Mouse (Mus musculus): ENCODE results near the gene Ppp2r1b. TPM values are rescaled to one million over a fixed set of nuclear protein-coding genes. Genes with fewer than 3 reads are reported as not detected.
"Not testable (repeated sequence)": the region's sequence is repeated elsewhere in the genome, so short reads cannot be mapped to it uniquely, and the experiment has no call there.

Ppp2r1b gene
- total RNA-seq, 2 experiments from 2014 or later = 21.6 to 28.5 TPM

DNA sequence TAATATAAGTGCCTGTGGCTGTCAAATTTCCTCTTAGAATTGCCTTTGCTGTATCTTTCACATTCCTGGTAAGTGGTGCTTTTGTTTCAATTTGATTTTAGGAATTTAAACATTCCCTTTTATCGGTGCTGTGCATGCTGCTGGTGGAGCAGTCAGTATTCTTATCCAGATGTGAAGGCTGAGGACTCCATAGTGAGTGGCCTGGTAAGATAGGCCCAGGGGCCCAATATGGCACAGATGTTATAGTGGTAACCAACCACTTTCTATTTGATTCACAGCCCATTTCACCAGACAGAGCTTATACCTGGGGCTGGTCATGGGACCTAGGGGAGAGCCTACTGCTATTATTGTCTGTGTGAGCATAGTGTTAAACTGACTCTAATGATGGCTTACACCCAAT, 28.6 kb upstream of the Ppp2r1b start:
- intact Hi-C loops (cut with DNase I) = no loop called here
- no peak for DNase-seq (ENCODE audit: extremely low spot score in 1 of 2, low spot score in 2 of 2)
- no peak for TF ChIP-seq CTCF (IDR thresholded peaks at IDR 0.05)
- Histone ChIP-seq H3K4me3 (no peak overlapping the region), H3K27ac (no peak overlapping the region)

DNA sequence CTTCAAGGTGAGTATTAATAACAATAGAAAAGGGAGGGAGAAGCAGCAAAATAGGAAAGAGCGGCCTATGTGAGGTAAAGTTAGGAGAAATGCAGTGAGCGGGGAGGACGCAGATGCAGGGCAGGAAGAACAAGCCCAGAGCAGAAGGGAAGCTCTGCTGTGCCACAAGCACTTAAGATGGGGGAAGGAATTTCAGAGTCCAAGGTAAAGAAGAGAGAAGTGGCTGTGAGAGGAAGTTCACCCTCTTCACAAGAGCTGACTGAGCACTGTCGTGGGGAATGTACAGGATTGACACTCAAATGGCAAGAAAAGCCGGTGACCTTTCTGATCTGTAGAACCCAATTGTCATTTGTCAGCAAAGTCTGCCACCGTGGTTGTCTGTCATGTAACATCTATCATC, 27.1 kb upstream of the Ppp2r1b start:
- Histone ChIP-seq H3K4me3 (no peak overlapping the region), H3K27ac (no peak overlapping the region)
- intact Hi-C loops (cut with DNase I) = no loop called here
- no peak for DNase-seq (ENCODE audit: extremely low spot score in 1 of 2, low spot score in 2 of 2)
- no peak for TF ChIP-seq CTCF (IDR thresholded peaks at IDR 0.05)

DNA sequence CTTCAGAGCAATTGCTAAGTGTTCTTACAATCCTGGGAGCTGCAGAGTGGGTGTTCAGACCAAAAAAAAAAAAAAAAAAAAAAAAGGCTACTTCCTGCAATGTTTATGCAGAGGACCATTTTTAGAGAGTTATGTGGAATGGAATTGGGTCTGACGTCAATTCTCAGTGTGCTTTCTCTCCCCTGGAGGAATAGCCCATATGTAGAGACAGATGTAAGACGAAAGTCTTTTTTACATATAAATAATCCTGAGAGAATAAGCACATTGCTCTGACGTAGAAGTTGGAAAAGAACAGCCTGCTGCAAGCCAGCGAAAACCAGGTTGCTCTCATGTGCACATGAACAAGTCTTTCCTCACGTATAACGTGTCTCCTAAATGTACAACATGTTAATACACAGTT, 25.4 kb upstream of the Ppp2r1b start:
- TF ChIP-seq CTCF (IDR thresholded peaks at IDR 0.05) = no peak
- intact Hi-C loops (cut with DNase I) = no loop called here
- H3K27ac ChIP-seq = peak overlapping the region; percentile 88
- DNase-seq (ENCODE audit: extremely low spot score in 1 of 2, low spot score in 2 of 2) = peak in 1 of 2 experiments; percentile 36
- H3K4me3 ChIP-seq = no peak overlapping the region

DNA sequence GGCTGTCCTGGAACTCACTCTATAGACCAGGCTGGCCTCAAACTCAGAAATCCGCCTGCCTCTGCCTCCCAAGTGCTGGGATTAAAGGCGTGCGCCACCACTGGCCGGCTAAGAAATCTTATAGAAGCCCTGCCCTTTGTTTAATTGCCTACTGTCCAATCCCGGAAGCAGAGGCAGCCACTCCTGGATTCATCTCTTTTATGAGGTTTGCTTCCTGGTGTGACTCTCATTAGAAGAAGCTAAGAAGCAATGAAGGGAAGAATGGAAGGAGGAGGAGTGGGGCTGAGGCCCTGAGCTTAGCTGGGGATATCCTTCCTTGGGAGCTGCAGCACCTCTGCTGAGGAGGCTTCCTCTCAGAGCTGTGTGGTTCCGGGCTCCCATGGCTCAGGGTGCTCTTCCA, 23.4 kb upstream of the Ppp2r1b start:
- H3K27ac ChIP-seq = no peak overlapping the region; the same call in 1 of the 2 replicates
- no peak overlapping the region for H3K4me3 ChIP-seq
- intact Hi-C loops (cut with DNase I) = no loop called here
- DNase-seq (ENCODE audit: extremely low spot score in 1 of 2, low spot score in 2 of 2) = no peak
- TF ChIP-seq CTCF (IDR thresholded peaks at IDR 0.05) = no peak

DNA sequence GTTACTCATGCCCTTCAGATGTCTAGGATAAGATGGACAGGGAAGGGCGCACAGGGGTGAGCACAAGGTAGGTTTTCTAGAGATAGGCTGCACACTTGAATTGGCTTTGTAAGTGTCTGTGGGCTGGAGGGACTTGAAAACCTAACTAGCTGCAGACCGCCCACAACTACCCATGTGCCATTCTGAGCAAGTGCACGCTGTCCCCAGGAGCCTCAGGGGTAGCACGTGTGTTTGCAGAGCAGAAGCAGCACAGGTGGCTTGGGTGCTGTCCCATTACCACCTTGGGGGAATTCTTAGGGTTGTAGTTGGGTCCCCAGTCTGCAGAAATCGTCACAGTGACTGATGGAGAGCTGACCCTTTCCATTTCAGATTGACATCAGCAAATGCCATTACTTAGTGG, 22.9 kb upstream of the Ppp2r1b start:
- Histone ChIP-seq H3K4me3 (no peak overlapping the region), H3K27ac (no peak overlapping the region; the same call in 1 of the 2 replicates)
- intact Hi-C loops (cut with DNase I) = no loop called here
- no peak for TF ChIP-seq CTCF (IDR thresholded peaks at IDR 0.05)
- DNase-seq (ENCODE audit: extremely low spot score in 1 of 2, low spot score in 2 of 2) = no peak

DNA sequence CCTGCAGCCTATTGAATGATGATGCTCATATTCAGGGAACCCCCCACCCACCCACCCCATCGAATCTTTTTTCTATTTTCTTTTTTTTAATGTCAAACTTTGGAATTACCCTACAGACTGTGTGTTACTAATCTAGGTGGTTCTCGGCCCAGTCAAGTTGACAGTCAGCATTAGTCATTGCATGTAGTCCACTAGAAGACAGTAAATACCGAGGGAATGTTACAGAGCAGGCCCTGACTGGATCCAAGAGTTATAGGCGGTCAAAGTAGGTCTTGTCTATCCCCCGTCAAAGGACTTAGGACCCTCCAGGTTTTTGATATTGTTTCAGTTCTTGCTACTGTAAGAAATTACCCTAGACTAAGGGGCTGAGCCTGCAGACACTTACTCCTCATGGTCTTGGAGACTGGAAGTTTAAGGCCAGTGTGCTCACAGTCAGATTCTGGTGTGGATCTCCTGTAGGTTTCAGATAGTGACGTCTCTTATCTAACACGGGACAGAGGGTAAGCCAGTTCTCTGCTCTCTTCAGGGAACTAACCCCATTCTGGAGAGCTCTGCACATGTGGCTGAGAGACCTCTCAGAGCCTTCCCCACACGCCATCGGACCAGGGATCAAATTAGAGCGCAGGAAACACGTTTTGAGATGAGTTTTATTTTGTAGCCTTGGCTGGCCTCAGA, 21.2 kb upstream of the Ppp2r1b start:
- intact Hi-C loops (cut with DNase I) = no loop called here
- TF ChIP-seq CTCF (IDR thresholded peaks at IDR 0.05) = no peak
- H3K27ac ChIP-seq = no peak overlapping the region
- no peak overlapping the region for H3K4me3 ChIP-seq
- no peak for DNase-seq (ENCODE audit: extremely low spot score in 1 of 2, low spot score in 2 of 2)

DNA sequence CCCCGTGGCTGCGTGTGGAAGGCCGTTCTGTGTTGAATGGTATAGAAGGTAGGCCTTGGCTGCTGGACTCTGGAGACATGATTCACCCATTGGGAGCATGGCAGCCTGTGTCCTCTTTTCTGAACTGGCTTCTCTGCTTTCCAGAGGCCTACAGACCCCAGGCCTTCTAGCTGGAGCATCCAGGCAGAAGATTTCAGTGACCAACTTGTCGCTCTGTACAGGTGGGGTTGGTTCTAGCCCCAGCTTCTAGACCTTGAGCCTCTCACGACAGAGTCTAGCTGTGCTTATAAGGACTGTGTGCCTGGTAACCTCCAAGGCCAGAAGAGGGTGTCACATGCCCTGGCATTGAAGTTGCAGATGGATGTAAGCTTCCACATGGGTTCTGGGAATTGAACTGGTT, 13.6 kb upstream of the Ppp2r1b start:
- intact Hi-C loops (cut with DNase I) = no loop called here

DNA sequence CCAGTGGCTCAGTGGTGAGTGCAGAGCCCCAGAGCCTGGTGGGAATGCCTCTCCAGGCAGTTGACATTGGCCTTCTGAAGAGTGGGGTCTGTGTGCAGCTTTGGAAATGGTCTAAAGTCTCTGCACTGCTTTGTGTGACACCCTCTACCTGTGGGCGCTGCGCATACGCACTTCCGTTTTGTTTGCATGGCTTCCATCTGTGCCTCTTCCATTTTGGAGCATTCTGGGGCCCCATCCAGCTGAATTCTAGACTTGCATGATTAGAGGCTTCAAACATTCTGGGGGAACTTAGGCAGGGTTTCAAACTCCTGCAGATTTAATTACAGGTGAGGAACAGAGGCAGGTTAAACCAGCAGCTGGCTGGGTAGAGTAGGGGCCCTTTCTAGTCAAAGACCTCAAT, 12.9 kb upstream of the Ppp2r1b start:
- intact Hi-C loops (cut with DNase I) = no loop called here
- DNase-seq (ENCODE audit: extremely low spot score in 1 of 2, low spot score in 2 of 2) = no peak
- peak overlapping the region; percentile 53 for H3K27ac ChIP-seq
- no peak for TF ChIP-seq CTCF (IDR thresholded peaks at IDR 0.05)
- no peak overlapping the region for H3K4me3 ChIP-seq

More for the DNA sequence above, 13.6 kb upstream of the Ppp2r1b start:
- Histone ChIP-seq H3K27ac (peak overlapping the region; percentile 53; the same call in 1 of the 2 replicates), H3K4me3 (no peak overlapping the region)
- no peak for DNase-seq (ENCODE audit: extremely low spot score in 1 of 2, low spot score in 2 of 2)
- no peak for TF ChIP-seq CTCF (IDR thresholded peaks at IDR 0.05)

DNA sequence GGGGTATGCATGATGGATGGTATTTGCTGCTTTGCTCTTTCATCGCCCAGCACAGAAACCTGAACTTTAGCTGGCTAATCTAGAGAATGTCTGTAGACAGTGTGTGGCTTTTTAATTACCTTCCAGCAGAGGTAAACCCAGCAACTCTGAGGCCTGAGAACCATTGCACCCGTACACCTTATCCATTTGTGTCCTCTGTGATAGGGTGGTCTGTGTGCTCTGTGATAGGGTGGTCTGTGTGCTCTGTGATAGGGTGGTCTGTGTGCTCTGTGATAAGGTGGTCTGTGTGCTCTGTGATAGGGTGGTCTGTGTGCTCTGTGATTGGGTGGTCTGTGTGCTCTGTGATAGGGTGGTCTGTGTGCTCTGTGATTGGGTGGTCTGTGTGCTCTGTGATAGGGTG, 12.5 kb upstream of the Ppp2r1b start:
- intact Hi-C loops (cut with DNase I); H3K27ac ChIP-seq; H3K4me3 ChIP-seq; DNase-seq (ENCODE audit: extremely low spot score in 1 of 2, low spot score in 2 of 2): not testable (repeated sequence)

DNA sequence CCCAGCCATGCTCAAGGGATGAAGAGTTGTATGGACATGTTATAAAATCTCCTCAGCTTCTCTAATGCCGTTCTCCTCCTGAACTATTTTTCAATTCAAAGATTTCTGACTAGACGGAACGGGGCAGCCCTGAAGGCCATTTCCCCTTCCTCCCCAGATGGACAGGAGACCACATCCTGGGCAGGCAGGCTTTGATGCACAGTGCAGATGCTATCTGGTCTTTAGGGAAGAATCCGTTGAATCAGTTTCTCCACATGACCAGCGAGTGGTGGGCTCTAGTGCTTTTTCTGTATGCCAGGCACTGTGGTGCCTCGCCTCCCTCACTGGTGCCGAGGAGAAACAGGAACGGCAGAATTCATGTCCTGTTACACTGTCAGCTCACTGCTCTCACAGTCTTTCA, 11.3 kb upstream of the Ppp2r1b start:
- DNase-seq (ENCODE audit: extremely low spot score in 1 of 2, low spot score in 2 of 2) = no peak
- intact Hi-C loops (cut with DNase I) = no loop called here
- no peak for TF ChIP-seq CTCF (IDR thresholded peaks at IDR 0.05)
- Histone ChIP-seq H3K4me3 (no peak overlapping the region), H3K27ac (no peak overlapping the region)

DNA sequence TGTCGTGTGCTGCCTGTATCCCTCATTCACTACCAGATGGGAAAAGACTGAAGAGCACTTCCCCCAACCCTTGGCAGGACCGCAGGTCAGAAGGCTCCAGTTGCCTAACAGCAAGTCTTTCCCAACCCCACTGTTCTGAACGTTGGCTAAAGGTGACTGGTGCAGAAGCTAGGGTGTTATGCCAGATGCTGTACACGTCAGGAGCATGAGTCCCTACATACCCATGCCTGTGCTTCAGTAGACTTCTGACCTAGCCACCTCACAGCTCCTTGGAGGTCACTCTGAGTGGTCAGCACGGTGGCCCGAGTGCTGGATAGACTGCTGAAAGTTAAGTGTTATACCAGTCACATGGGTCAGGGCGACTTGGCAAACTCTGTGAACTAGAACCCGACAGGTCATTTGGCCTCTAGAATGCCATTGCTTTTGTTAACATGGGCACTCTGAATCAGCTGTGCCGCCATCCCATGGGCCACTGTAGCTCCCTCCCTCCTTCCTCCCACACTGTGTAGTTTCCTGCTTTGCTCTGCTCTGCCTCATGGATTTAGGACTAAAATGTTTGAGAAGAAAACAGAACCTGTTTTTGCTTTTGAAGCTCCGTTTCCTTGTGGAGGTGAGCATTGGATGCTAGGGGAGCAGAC, 9.9 kb upstream of the Ppp2r1b start:
- H3K27ac ChIP-seq = no peak overlapping the region
- intact Hi-C loops (cut with DNase I) = no loop called here
- no peak for DNase-seq (ENCODE audit: extremely low spot score in 1 of 2, low spot score in 2 of 2)
- no peak overlapping the region for H3K4me3 ChIP-seq
- no peak for TF ChIP-seq CTCF (IDR thresholded peaks at IDR 0.05)

DNA sequence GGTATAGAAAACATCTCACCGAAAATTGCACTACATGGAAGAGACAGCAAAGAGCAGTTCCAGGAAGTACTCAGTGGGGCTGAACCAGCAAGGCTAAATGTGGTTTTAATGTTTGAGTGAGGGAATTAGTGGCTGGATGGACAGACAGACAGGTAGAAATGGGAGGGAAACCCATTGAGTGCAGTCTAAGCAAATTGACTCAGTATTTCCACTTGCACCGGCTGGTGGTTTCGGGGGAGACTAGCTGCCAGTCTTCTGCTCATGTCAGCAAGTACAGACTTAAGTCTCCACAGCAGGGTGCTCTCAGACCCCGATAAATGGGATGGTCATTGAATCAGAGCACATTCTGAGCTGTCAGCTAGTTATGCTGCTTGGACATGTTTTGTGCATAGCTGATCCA, 9.0 kb upstream of the Ppp2r1b start:
- no peak for DNase-seq (ENCODE audit: extremely low spot score in 1 of 2, low spot score in 2 of 2)
- TF ChIP-seq CTCF (IDR thresholded peaks at IDR 0.05) = no peak
- no peak overlapping the region for H3K4me3 ChIP-seq
- intact Hi-C loops (cut with DNase I) = no loop called here
- H3K27ac ChIP-seq = no peak overlapping the region

Data from left cerebral cortex, adult 2 months (tissue).